Mouse (Mus musculus) liver, embryonic 12.5 days (tissue): ENCODE measurements around the gene Myo1d. TPM values are rescaled to one million over a fixed set of nuclear protein-coding genes. Genes with fewer than 3 reads are reported as not detected.

Experiments used
- ATAC-seq: fragments of 200-750 bp; cut with Nextera tagmentation; 2 replicates; pipeline ENCODE4 v1.8.0; 2017; ENCODE audit warnings: moderate number of reproducible peaks, mild to moderate bottlenecking, moderate library complexity
- H3K27ac ChIP-seq: fragments of 300-500 bp; sonication (generic); 2 replicates; pipeline ENCODE4 v1.5.1; 2016; ENCODE audit warnings: mild to moderate bottlenecking
- H3K27me3 ChIP-seq: fragments of 300-500 bp; sonication (generic); replicated peaks from 2 replicates; pipeline ENCODE4 v1.6.1; 2016; ENCODE audit warnings: mild to moderate bottlenecking, moderate library complexity
- H3K36me3 ChIP-seq: fragments of 300-500 bp; sonication (generic); 2 replicates; pipeline ENCODE4 v1.6.1; 2016; ENCODE audit warnings: mild to moderate bottlenecking, moderate library complexity
- H3K4me1 ChIP-seq: fragments of 300-500 bp; sonication (generic); 2 replicates; pipeline ENCODE4 v1.6.1; 2016
- H3K4me2 ChIP-seq: fragments of 300-500 bp; sonication (generic); 2 replicates; pipeline ENCODE4 v1.6.1; 2016; ENCODE audit warnings: mild to moderate bottlenecking, moderate library complexity
- H3K4me3 ChIP-seq: fragments of 300-500 bp; sonication (generic); 2 replicates; pipeline ENCODE4 v1.5.1; 2016; ENCODE audit warnings: mild to moderate bottlenecking, moderate library complexity
- H3K9ac ChIP-seq: fragments of 300-500 bp; sonication (generic); 2 replicates; pipeline ENCODE4 v1.6.1; 2016; ENCODE audit warnings: mild to moderate bottlenecking, moderate library complexity
- H3K9me3 ChIP-seq: fragments of 300-500 bp; sonication (generic); replicated peaks from 2 replicates; pipeline ENCODE4 v1.6.1; 2016; ENCODE audit warnings: mild to moderate bottlenecking, moderate library complexity
- WGBS: fragments of 180-500 bp; shearing (Covaris S2); methylation state at CpG from one replicate; pipeline ENCODE4 v1.1.7; 2016; ENCODE audit not compliant: insufficient replicate concordance; 5-methylcytosine and 5-hydroxymethylcytosine counted together
- polyA plus RNA-seq: library from polyadenylated mRNA; unstranded; fragments of >200 nt; fragmentation: Nextera tagmentation; extraction: Ambion mirVana; gene quantifications from 2 replicates; pipeline ENCODE4 v1.2.1, GENCODE M21; 2016

The Myo1d gene
- polyA plus RNA-seq, 1 experiment from 2014 or later: 6.5 TPM

- no peaks in the 10 kb centered on the region for H3K9me3 ChIP-seq
- H3K4me1 ChIP-seq: no peaks in the 10 kb centered on the region
- H3K27me3 ChIP-seq: peaks cover 29% of the 10 kb centered on the region
- no peak overlapping the region for H3K27ac ChIP-seq
- no peak overlapping the region for H3K4me2 ChIP-seq
- ATAC-seq: no peak
- WGBS: 26% methylated on average over 8 of the region's 8 CpGs
- H3K9ac ChIP-seq: no peak overlapping the region
- H3K4me3 ChIP-seq: no peak overlapping the region
- no peaks in the 10 kb centered on the region for H3K36me3 ChIP-seq
Measured at GRCm38 (mm10) chr11:80602041-80602458, 177.8 kb downstream of the Myo1d start.

- no peak overlapping the region for H3K4me2 ChIP-seq
- peaks cover 29% of the 10 kb centered on the region for H3K27me3 ChIP-seq
- no peak overlapping the region for H3K4me3 ChIP-seq
- H3K36me3 ChIP-seq: no peaks in the 10 kb centered on the region
- H3K9ac ChIP-seq: no peak overlapping the region
- H3K27ac ChIP-seq: no peak overlapping the region
- WGBS: 62% methylated on average over 20 of the region's 20 CpGs
- H3K9me3 ChIP-seq: no peaks in the 10 kb centered on the region
- no peak for ATAC-seq
- H3K4me1 ChIP-seq: no peaks in the 10 kb centered on the region
Measured at GRCm38 (mm10) chr11:80601040-80601864, 178.6 kb downstream of the Myo1d start.

- ATAC-seq: no peak
- WGBS: 57% methylated on average over 1 of the region's 1 CpGs
- Histone ChIP-seq H3K27ac (no peak overlapping the region), H3K4me2 (no peak overlapping the region), H3K4me1 (no peaks in the 10 kb centered on the region), H3K9ac (no peak overlapping the region), H3K27me3 (no peaks in the 10 kb centered on the region), H3K4me3 (no peak overlapping the region), H3K36me3 (no peaks in the 10 kb centered on the region), H3K9me3 (no peaks in the 10 kb centered on the region)
Measured at GRCm38 (mm10) chr11:80595482-80595881, 184.3 kb downstream of the Myo1d start.

- H3K9me3 ChIP-seq: no peaks in the 10 kb centered on the region
- H3K9ac ChIP-seq: no peak overlapping the region
- no peaks in the 10 kb centered on the region for H3K36me3 ChIP-seq
- H3K4me2 ChIP-seq: no peak overlapping the region
- no peaks in the 10 kb centered on the region for H3K27me3 ChIP-seq
- H3K27ac ChIP-seq: no peak overlapping the region
- no peak for ATAC-seq
- WGBS: 43% methylated on average over 5 of the region's 5 CpGs
- H3K4me3 ChIP-seq: no peak overlapping the region
- no peaks in the 10 kb centered on the region for H3K4me1 ChIP-seq
Measured at GRCm38 (mm10) chr11:80589387-80589786, 190.4 kb downstream of the Myo1d start.

- Histone ChIP-seq H3K9ac (no peak overlapping the region), H3K4me1 (no peaks in the 10 kb centered on the region), H3K27me3 (0 out of 2 replicates have a peak, but pooled peaks cover 7% of the 10 kb centered on the region), H3K4me2 (no peak overlapping the region), H3K36me3 (no peaks in the 10 kb centered on the region), H3K27ac (no peak overlapping the region), H3K4me3 (no peak overlapping the region), H3K9me3 (no peaks in the 10 kb centered on the region)
- no peak for ATAC-seq
Measured at GRCm38 (mm10) chr11:80585761-80586160, 194.1 kb downstream of the Myo1d start.

- Histone ChIP-seq H3K36me3 (no peaks in the 10 kb centered on the region), H3K27ac (no peak overlapping the region), H3K4me3 (no peak overlapping the region), H3K4me2 (no peak overlapping the region), H3K9me3 (no peaks in the 10 kb centered on the region), H3K4me1 (no peaks in the 10 kb centered on the region), H3K9ac (no peak overlapping the region), H3K27me3 (0 out of 2 replicates have a peak, but pooled peaks cover 8% of the 10 kb centered on the region)
- ATAC-seq: no peak
- 59% methylated on average over 11 of the region's 11 CpGs for WGBS
Measured at GRCm38 (mm10) chr11:80585211-80585610, 194.6 kb downstream of the Myo1d start.

GRCm38 (mm10) chr11:80580494-80580893, 199.3 kb downstream of the Myo1d start:
- H3K4me1 ChIP-seq: no peaks in the 10 kb centered on the region
- H3K4me3 ChIP-seq: no peak overlapping the region
- no peak overlapping the region for H3K9ac ChIP-seq
- ATAC-seq: no peak
- H3K27me3 ChIP-seq: 0 out of 2 replicates have a peak, but pooled peaks cover 8% of the 10 kb centered on the region
- H3K4me2 ChIP-seq: no peak overlapping the region
- no peaks in the 10 kb centered on the region for H3K36me3 ChIP-seq
- H3K9me3 ChIP-seq: no peaks in the 10 kb centered on the region
- 55% methylated on average over 3 of the region's 3 CpGs for WGBS
- H3K27ac ChIP-seq: no peak overlapping the region

GRCm38 (mm10) chr11:80577747-80578640, 201.8 kb downstream of the Myo1d start:
- H3K27me3 ChIP-seq: 0 out of 2 replicates have a peak, but pooled peaks cover 8% of the 10 kb centered on the region
- 45% methylated on average over 14 of the region's 14 CpGs for WGBS
- no peak overlapping the region for H3K4me2 ChIP-seq

GRCm38 (mm10) chr11:80575794-80576193, 204.0 kb downstream of the Myo1d start:
- WGBS: 31% methylated on average over 3 of the region's 3 CpGs
- Histone ChIP-seq H3K4me1 (no peaks in the 10 kb centered on the region), H3K27me3 (0 out of 2 replicates have a peak, but pooled peaks cover 1% of the 10 kb centered on the region), H3K4me3 (no peak overlapping the region), H3K9ac (no peak overlapping the region), H3K36me3 (no peaks in the 10 kb centered on the region), H3K4me2 (no peak overlapping the region), H3K27ac (no peak overlapping the region), H3K9me3 (no peaks in the 10 kb centered on the region)
- no peak for ATAC-seq

More at GRCm38 (mm10) chr11:80577747-80578640, 201.8 kb downstream of the Myo1d start:
- no peak overlapping the region for H3K9ac ChIP-seq
- no peaks in the 10 kb centered on the region for H3K36me3 ChIP-seq
- no peaks in the 10 kb centered on the region for H3K4me1 ChIP-seq
- no peaks in the 10 kb centered on the region for H3K9me3 ChIP-seq
- no peak overlapping the region for H3K4me3 ChIP-seq
- ATAC-seq: no peak
- H3K27ac ChIP-seq: no peak overlapping the region

GRCm38 (mm10) chr11:80566286-80566685, 213.5 kb downstream of the Myo1d start:
- no peak for ATAC-seq
- Histone ChIP-seq H3K4me3 (no peak overlapping the region), H3K27me3 (no peaks in the 10 kb centered on the region), H3K9me3 (no peaks in the 10 kb centered on the region), H3K4me1 (no peaks in the 10 kb centered on the region), H3K4me2 (no peak overlapping the region), H3K9ac (no peak overlapping the region), H3K27ac (no peak overlapping the region), H3K36me3 (no peaks in the 10 kb centered on the region)
- WGBS: 72% methylated on average over 3 of the region's 3 CpGs

GRCm38 (mm10) chr11:80564975-80565965, 214.6 kb downstream of the Myo1d start:
- Histone ChIP-seq H3K9ac (no peak overlapping the region), H3K4me3 (no peak overlapping the region)
- WGBS: 40% methylated on average over 7 of the region's 7 CpGs

More at GRCm38 (mm10) chr11:80564975-80565965, 214.6 kb downstream of the Myo1d start:
- no peak overlapping the region for H3K27ac ChIP-seq
- H3K27me3 ChIP-seq: no peaks in the 10 kb centered on the region
- no peaks in the 10 kb centered on the region for H3K36me3 ChIP-seq
- no peak for ATAC-seq
- no peaks in the 10 kb centered on the region for H3K4me1 ChIP-seq
- H3K9me3 ChIP-seq: no peaks in the 10 kb centered on the region
- no peak overlapping the region for H3K4me2 ChIP-seq
